Mouse (Mus musculus) spleen, adult 2 months (tissue): ENCODE results near the gene Pbld2.

Experiments
- CTCF ChIP-seq: fragments of 200-500 bp; IDR thresholded peaks from 2 replicates; pipeline ENCODE4 v1.5.1; 2011; ENCODE audit warnings: mild to moderate bottlenecking, inconsistent platforms; ENCODE audit not compliant: insufficient read depth, insufficient read length, insufficient replicate concordance; ENCODE audit errors: extremely low read depth
- POLR2A ChIP-seq: fragments of 200-500 bp; IDR thresholded peaks from 2 replicates; pipeline ENCODE4 v1.6.1; 2011; ENCODE audit warnings: low read depth, low read length, inconsistent platforms

GRCm38 (mm10) chr10:63022541-63023120 is 1.5 kb upstream of the Pbld2 start:
- TF ChIP-seq POLR2A, result no peak
- TF ChIP-seq CTCF, result no peak
